Mouse (Mus musculus): ENCODE results near the gene Terb2.

Terb2 gene

GRCm38 (mm10) chr2:122186106-122186505, at the start of gene Terb2, which contains the start of gene Patl2:
Terb2 (plus strand) TSS chr2:122186272.
Patl2 (minus strand) TSS chr2:122186189.
- no peak for DNase-seq

- no peak for DNase-seq
Measured at GRCm38 (mm10) chr2:122137839-122138465, 48.1 kb upstream of the Terb2 start.

GRCm38 (mm10) chr2:122140815-122141214, 45.3 kb upstream of the Terb2 start:
- DNase-seq: no peak

GRCm38 (mm10) chr2:122141332-122141967, 44.6 kb upstream of the Terb2 start:
- no peak for DNase-seq

- no peak for DNase-seq
Measured at GRCm38 (mm10) chr2:122143111-122143510, 43.0 kb upstream of the Terb2 start.

GRCm38 (mm10) chr2:122145756-122146155, 40.3 kb upstream of the Terb2 start:
- DNase-seq: no peak

GRCm38 (mm10) chr2:122146687-122147086, 39.4 kb upstream of the Terb2 start:
- DNase-seq: no peak

- peak; percentile 94 for DNase-seq
Measured at GRCm38 (mm10) chr2:122147508-122148241, 38.4 kb upstream of the Terb2 start, which contains the start of gene B2m. B2m (plus strand) TSS chr2:122147686.

- DNase-seq: peak; percentile 73
Measured at GRCm38 (mm10) chr2:122148242-122148917, 37.7 kb upstream of the Terb2 start.

- DNase-seq: no peak
Measured at GRCm38 (mm10) chr2:122149316-122149715, 36.8 kb upstream of the Terb2 start.

GRCm38 (mm10) chr2:122149716-122150115, 36.4 kb upstream of the Terb2 start:
- no peak for DNase-seq

GRCm38 (mm10) chr2:122151221-122151620, 34.9 kb upstream of the Terb2 start:
- no peak for DNase-seq

- DNase-seq: no peak
Measured at GRCm38 (mm10) chr2:122152850-122153249, 33.2 kb upstream of the Terb2 start.

- no peak for DNase-seq
Measured at GRCm38 (mm10) chr2:122153681-122154365, 32.2 kb upstream of the Terb2 start.

GRCm38 (mm10) chr2:122154479-122154878, 31.6 kb upstream of the Terb2 start:
- no peak for DNase-seq

GRCm38 (mm10) chr2:122155292-122155691, 30.8 kb upstream of the Terb2 start:
- DNase-seq: no peak

- DNase-seq: no peak
Measured at GRCm38 (mm10) chr2:122156051-122156700, 29.9 kb upstream of the Terb2 start.

- DNase-seq: no peak
Measured at GRCm38 (mm10) chr2:122157561-122157960, 28.5 kb upstream of the Terb2 start.

- DNase-seq: no peak
Measured at GRCm38 (mm10) chr2:122158362-122158802, 27.7 kb upstream of the Terb2 start.

- DNase-seq: no peak
Measured at GRCm38 (mm10) chr2:122159667-122160066, 26.4 kb upstream of the Terb2 start.

GRCm38 (mm10) chr2:122160680-122161079, 25.4 kb upstream of the Terb2 start, which contains the start of gene Trim69:
Trim69 (plus strand) TSS chr2:122160700.
- peak; percentile 87 for DNase-seq

- no peak for DNase-seq
Measured at GRCm38 (mm10) chr2:122161542-122161941, 24.5 kb upstream of the Terb2 start.
